Mouse (Mus musculus): ENCODE results near the gene Gm20388.

DNA sequence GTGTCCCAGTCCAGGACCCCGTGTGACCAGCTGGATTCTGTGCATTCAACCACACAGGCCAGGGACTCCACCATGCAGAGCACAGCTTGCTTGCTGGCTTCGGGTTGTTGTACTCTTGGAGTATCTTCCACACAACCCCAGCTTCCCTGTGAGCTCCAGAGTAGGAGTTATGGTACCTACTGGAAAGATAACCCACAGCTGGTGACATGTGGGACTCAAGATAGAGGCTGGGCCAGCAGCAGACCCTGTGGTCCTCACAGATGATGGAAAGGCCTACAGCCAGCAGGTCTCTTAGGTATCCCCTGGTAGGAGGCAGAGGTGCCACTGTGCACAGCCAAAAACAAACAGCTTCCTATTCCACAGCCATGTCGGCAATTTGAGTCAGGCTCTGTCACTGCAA lies 2800.8 kb downstream of the Gm20388 start:
- TF ChIP-seq CTCF (IDR thresholded peaks at IDR 0.05; ENCODE audit: control insufficient read depth, insufficient read depth, low read length) (no peak), POLR2A (IDR thresholded peaks at IDR 0.05; ENCODE audit: borderline replicate concordance, control insufficient read depth, low read depth, low read length) (no peak)

Data from bone marrow, adult 2 months (tissue).